7 mouse cellular contexts compared by ENCODE assay signal in genomic region chr7:122158915-122159902, GRCm38 (mm10). TPM values are rescaled to one million over a fixed set of nuclear protein-coding genes. Genes with fewer than 3 reads are reported as not detected.
DNase-seq lines count a peak whose midpoint lies in the region; ATAC-seq and TF ChIP-seq lines count a peak whose summit lies in the region.

TSS of gene Plk1 (plus strand) at chr7:122159439.

- TF ChIP-seq CTCF in intestine, postnatal 0 days (IDR thresholded peaks at IDR 0.05; ENCODE audit: low read depth), result peak; percentile 25; the same call in 1 of the 2 replicates

- H3K4me1 ChIP-seq in embryonic facial prominence, embryonic 10.5 days, result peaks cover 38% of the 10 kb centered on the region
- no peaks in the 10 kb centered on the region; the same call in 1 of the 2 replicates for H3K4me1 ChIP-seq in intestine, postnatal 0 days (replicated peaks; ENCODE audit: control insufficient read depth, insufficient read depth, low read length)
- H3K4me1 ChIP-seq in midbrain, embryonic 12.5 days, result peaks cover 45% of the 10 kb centered on the region

- DNase-seq in adrenal gland, postnatal 14 days, result peak; percentile 92
- peak; percentile 93 for DNase-seq in embryonic facial prominence, embryonic 10.5 days (ENCODE audit: low spot score)
- DNase-seq in gonadal fat pad, adult 2 months (ENCODE audit: low read depth), result peak; percentile 44
- DNase-seq in left cerebral cortex, postnatal 4 days, result peak; percentile 89
- peak; percentile 73 for DNase-seq in spleen, adult 12 weeks (ENCODE audit: low spot score)

- H3K36me3 ChIP-seq in embryonic facial prominence, embryonic 10.5 days (replicated peaks), result peaks cover 39% of the 10 kb centered on the region
- H3K36me3 ChIP-seq in intestine, postnatal 0 days (ENCODE audit: control insufficient read depth, insufficient read depth), result peaks cover 12% of the 10 kb centered on the region; the same call in 1 of the 2 replicates
- H3K36me3 ChIP-seq in midbrain, embryonic 12.5 days, result peaks cover 31% of the 10 kb centered on the region

- H3K27me3 ChIP-seq in embryonic facial prominence, embryonic 10.5 days (replicated peaks; ENCODE audit: low read depth, poor library complexity, severe bottlenecking), result no peaks in the 10 kb centered on the region
- no peaks in the 10 kb centered on the region for H3K27me3 ChIP-seq in intestine, postnatal 0 days (replicated peaks; ENCODE audit: control insufficient read depth, insufficient read depth, low read length)
- no peaks in the 10 kb centered on the region for H3K27me3 ChIP-seq in midbrain, embryonic 12.5 days

- ATAC-seq in intestine, postnatal 0 days, result peak; percentile 87
- peak; percentile 90 for ATAC-seq in midbrain, embryonic 12.5 days (ENCODE audit: low FRiP score, low read depth)

- intact Hi-C loops in left cerebral cortex, postnatal 4 days (cut with DNase I), result no loop called here

- peak within 1 kb of the TSS; percentile 74 for H3K4me3 ChIP-seq in embryonic facial prominence, embryonic 10.5 days
- peak within 1 kb of the TSS; percentile 59 for H3K4me3 ChIP-seq in intestine, postnatal 0 days (ENCODE audit: low read depth, low read length)
- H3K4me3 ChIP-seq in midbrain, embryonic 12.5 days, result peak within 1 kb of the TSS; percentile 71

- under 1% methylated on average over 63 of the region's 63 CpGs for WGBS in embryonic facial prominence, embryonic 10.5 days
- WGBS in intestine, postnatal 0 days, result under 1% methylated on average over 63 of the region's 63 CpGs
- under 1% methylated on average over 63 of the region's 63 CpGs for WGBS in midbrain, embryonic 12.5 days

- H3K27ac ChIP-seq in embryonic facial prominence, embryonic 10.5 days (replicated peaks), result peak within 1 kb of the TSS; percentile 94
- H3K27ac ChIP-seq in intestine, postnatal 0 days (ENCODE audit: low read depth, low read length), result peak within 1 kb of the TSS; percentile 70; the same call in 1 of the 2 replicates
- peak within 1 kb of the TSS; percentile 86 for H3K27ac ChIP-seq in midbrain, embryonic 12.5 days (replicated peaks)

- peak within 1 kb of the TSS; percentile 63 for H3K9ac ChIP-seq in intestine, postnatal 0 days (ENCODE audit: low read depth, low read length)
- H3K9ac ChIP-seq in midbrain, embryonic 12.5 days (replicated peaks), result peak within 1 kb of the TSS; percentile 74

- peak within 1 kb of the TSS; percentile 87 for H3K4me2 ChIP-seq in intestine, postnatal 0 days (replicated peaks; ENCODE audit: low read depth)
- peak within 1 kb of the TSS; percentile 90 for H3K4me2 ChIP-seq in midbrain, embryonic 12.5 days (replicated peaks)

- no peaks in the 10 kb centered on the region for H3K9me3 ChIP-seq in embryonic facial prominence, embryonic 10.5 days
- H3K9me3 ChIP-seq in intestine, postnatal 0 days (ENCODE audit: control insufficient read depth), result no peaks in the 10 kb centered on the region
- H3K9me3 ChIP-seq in midbrain, embryonic 12.5 days, result no peaks in the 10 kb centered on the region

RNA-seq across cellular contexts. Expression of gene Plk1, which starts in this region (rescaled TPM):
- 13.3 and 15.2 TPM in 2 replicates for total RNA-seq in adrenal gland, postnatal 14 days (2021)
- 230 and 244 TPM in 2 replicates for polyA plus RNA-seq in embryonic facial prominence, embryonic 10.5 days (2016; fragmentation: Nextera tagmentation; extraction: Ambion mirVana)
- 2.0 and 2.3 TPM in 2 replicates for polyA plus RNA-seq in gonadal fat pad, adult 2 months (2012; rRNA removed)
- polyA plus RNA-seq in intestine, postnatal 0 days (2015; fragmentation: Nextera tagmentation; extraction: Ambion mirVana), result 20.0 and 25.0 TPM in 2 replicates
- total RNA-seq in left cerebral cortex, postnatal 4 days (2021), result 1 to 10 TPM; 6.2 to 6.5 TPM
- 124 and 133 TPM in 2 replicates for polyA plus RNA-seq in midbrain, embryonic 12.5 days (2016; fragmentation: Nextera tagmentation; extraction: Ambion mirVana)

Comparison
In these comparisons a context has a peak if more than half of its experiments do, and no peak if none do; other contexts are left out.
1. Peak in every context shown above with its lines: DNase-seq, ATAC-seq, H3K4me3 ChIP-seq and H3K27ac ChIP-seq.